ENCODE assay signal across 8 mouse cellular contexts in genomic region chr2:165367047-165367520, GRCm38 (mm10). TPM values are rescaled to one million over a fixed set of nuclear protein-coding genes. Genes with fewer than 3 reads are reported as not detected.
DNase-seq lines count a peak whose midpoint lies in the region; ATAC-seq lines count a peak whose summit lies in the region.
"Had no signal": no experiment of that assay in that cellular context is flagged by ENCODE, and none has a peak within 500 bp of the region (broad histone marks: within the 10 kb centered on the region; RNA-seq: fewer than 3 reads in every experiment).

No protein-coding gene starts in this region.

- WGBS in hindbrain, embryonic 12.5 days: 13% methylated on average over 5 of the region's 8 CpGs
- 12% methylated on average over 5 of the region's 8 CpGs for WGBS in midbrain, embryonic 16.5 days

- 0 out of 2 replicates have a peak, but pooled peaks cover 3% of the 10 kb centered on the region for H3K9me3 ChIP-seq in hindbrain, embryonic 12.5 days (replicated peaks)
- H3K9me3 ChIP-seq in midbrain, embryonic 16.5 days (replicated peaks; ENCODE audit: control insufficient read depth, low read length, poor library complexity, severe bottlenecking): no peaks in the 10 kb centered on the region

- H3K27ac ChIP-seq in hindbrain, embryonic 12.5 days: no peak overlapping the region
- no peak overlapping the region for H3K27ac ChIP-seq in midbrain, embryonic 16.5 days (ENCODE audit: low read length)

- DNase-seq in MEL-GATA-1-ER (ENCODE audit: extremely low read depth, low read depth): peak; percentile 84
- DNase-seq in embryo, embryonic 11 days: peak; percentile 45
- peak; percentile 66 for DNase-seq in liver
- DNase-seq in left cerebral cortex, adult 18-20 months (ENCODE audit: low spot score in 2 of 2): no peak
- no peak for DNase-seq in layer of hippocampus, postnatal 36 days

- 0 out of 2 replicates have a peak, but pooled peaks cover 4% of the 10 kb centered on the region for H3K27me3 ChIP-seq in hindbrain, embryonic 12.5 days
- no peaks in the 10 kb centered on the region for H3K27me3 ChIP-seq in midbrain, embryonic 16.5 days (ENCODE audit: control insufficient read depth, insufficient read depth, low read depth, low read length)

- no peaks in the 10 kb centered on the region for H3K36me3 ChIP-seq in hindbrain, embryonic 12.5 days
- H3K36me3 ChIP-seq in midbrain, embryonic 16.5 days (ENCODE audit: control insufficient read depth, insufficient read depth, low read length): no peaks in the 10 kb centered on the region

- H3K9ac ChIP-seq in hindbrain, embryonic 12.5 days: no peak overlapping the region
- H3K9ac ChIP-seq in midbrain, embryonic 16.5 days (ENCODE audit: low read depth, low read length): peak overlapping the region; percentile 33

- peak overlapping the region; percentile 76 for H3K4me2 ChIP-seq in hindbrain, embryonic 12.5 days (replicated peaks)
- peak overlapping the region; percentile 67 for H3K4me2 ChIP-seq in midbrain, embryonic 16.5 days (ENCODE audit: low read length)

- no peak for ATAC-seq in hindbrain, embryonic 12.5 days (ENCODE audit: low FRiP score)
- no peak for ATAC-seq in midbrain, embryonic 16.5 days

- H3K4me1 ChIP-seq in hindbrain, embryonic 12.5 days: peaks cover 31% of the 10 kb centered on the region
- peaks cover 13% of the 10 kb centered on the region for H3K4me1 ChIP-seq in midbrain, embryonic 16.5 days (ENCODE audit: control insufficient read depth, insufficient read depth, low read length)

- H3K4me3 ChIP-seq in hindbrain, embryonic 12.5 days: peak overlapping the region; percentile 50; the same call in 1 of the 2 replicates
- H3K4me3 ChIP-seq in midbrain, embryonic 16.5 days (ENCODE audit: low read depth, low read length): no peak overlapping the region

RNA-seq across cellular contexts. Expression of gene Zfp663, which starts 1.4 kb away (rescaled TPM):
- polyA plus RNA-seq in hindbrain, embryonic 12.5 days (2016; fragmentation: Nextera tagmentation; extraction: Ambion mirVana): 5.5 and 6.6 TPM in 2 replicates
- polyA plus RNA-seq in midbrain, embryonic 16.5 days (2015; fragmentation: Nextera tagmentation; extraction: Ambion mirVana): 7.3 and 9.1 TPM in 2 replicates
- not detected for total RNA-seq in left cerebral cortex, adult 18-20 months (2021)
- total RNA-seq in layer of hippocampus, postnatal 36 days (2021): under 1 TPM; 0.15 to 0.66 TPM
- total RNA-seq: heart, adult 18-20 months had no signal

RNA-seq across cellular contexts. Expression of gene Zfp334, which starts 21.0 kb away (rescaled TPM):
- polyA plus RNA-seq in hindbrain, embryonic 12.5 days (2016; fragmentation: Nextera tagmentation; extraction: Ambion mirVana): 20.0 and 21.1 TPM in 2 replicates
- 9.5 and 9.7 TPM in 2 replicates for polyA plus RNA-seq in midbrain, embryonic 16.5 days (2015; fragmentation: Nextera tagmentation; extraction: Ambion mirVana)
- total RNA-seq in left cerebral cortex, adult 18-20 months (2021): 10 to 100 TPM; 16.1 to 17.4 TPM
- 10 to 100 TPM; 15.6 to 16.5 TPM for total RNA-seq in layer of hippocampus, postnatal 36 days (2021)

RNA-seq across cellular contexts. Expression of gene Ocstamp, which starts 33.1 kb away (rescaled TPM):
- polyA plus RNA-seq in hindbrain, embryonic 12.5 days (2016; fragmentation: Nextera tagmentation; extraction: Ambion mirVana): 0.05 TPM in 1 of 2 replicates, not detected in the other
- polyA plus RNA-seq in midbrain, embryonic 16.5 days (2015; fragmentation: Nextera tagmentation; extraction: Ambion mirVana): 0.08 TPM in 1 of 2 replicates, not detected in the other
- not detected for total RNA-seq in left cerebral cortex, adult 18-20 months (2021)
- total RNA-seq in layer of hippocampus, postnatal 36 days (2021): not detected
- total RNA-seq: heart, adult 18-20 months had no signal

RNA-seq across cellular contexts. Expression of gene Elmo2, which starts 40.8 kb away (rescaled TPM):
- 88.8 TPM in 2 replicates for polyA plus RNA-seq in hindbrain, embryonic 12.5 days (2016; fragmentation: Nextera tagmentation; extraction: Ambion mirVana)
- polyA plus RNA-seq in midbrain, embryonic 16.5 days (2015; fragmentation: Nextera tagmentation; extraction: Ambion mirVana): 108 and 112 TPM in 2 replicates
- 100 to 1,000 TPM; 145 to 166 TPM for total RNA-seq in left cerebral cortex, adult 18-20 months (2021)
- 100 to 1,000 TPM; 179 to 195 TPM for total RNA-seq in layer of hippocampus, postnatal 36 days (2021)

Comparison
In these comparisons a context has a peak if more than half of its experiments do, and no peak if none do; other contexts are left out.
1. DNase-seq: peak in MEL-GATA-1-ER (single experiment), embryo, embryonic 11 days (single experiment) and liver (single experiment); none in left cerebral cortex, adult 18-20 months (0 of 2) and layer of hippocampus, postnatal 36 days (0 of 2).